Mouse (Mus musculus) inflammation-experienced regulatory T-cells, adult 6 months (primary cell): ENCODE results near the gene Zfp322a. TPM values are rescaled to one million over a fixed set of nuclear protein-coding genes. Genes with fewer than 3 reads are reported as not detected.
"Not testable (repeated sequence)": the region's sequence is repeated elsewhere in the genome, so short reads cannot be mapped to it uniquely, and the experiment has no call there.

Source experiments
- ATAC-seq: one replicate; pipeline ENCODE4 v1.8.0; 2017
- polyA plus RNA-seq, 3 experiments: library from polyadenylated mRNA; unstranded; fragments of 100-300 nt; shearing (Covaris generic); gene quantifications; one replicate each; pipeline ENCODE4 v1.2.1; 2017

The Zfp322a gene
- polyA plus RNA-seq, 3 experiments from 2014 or later, result 28.6 to 33.1 (median 30.2) TPM

DNA sequence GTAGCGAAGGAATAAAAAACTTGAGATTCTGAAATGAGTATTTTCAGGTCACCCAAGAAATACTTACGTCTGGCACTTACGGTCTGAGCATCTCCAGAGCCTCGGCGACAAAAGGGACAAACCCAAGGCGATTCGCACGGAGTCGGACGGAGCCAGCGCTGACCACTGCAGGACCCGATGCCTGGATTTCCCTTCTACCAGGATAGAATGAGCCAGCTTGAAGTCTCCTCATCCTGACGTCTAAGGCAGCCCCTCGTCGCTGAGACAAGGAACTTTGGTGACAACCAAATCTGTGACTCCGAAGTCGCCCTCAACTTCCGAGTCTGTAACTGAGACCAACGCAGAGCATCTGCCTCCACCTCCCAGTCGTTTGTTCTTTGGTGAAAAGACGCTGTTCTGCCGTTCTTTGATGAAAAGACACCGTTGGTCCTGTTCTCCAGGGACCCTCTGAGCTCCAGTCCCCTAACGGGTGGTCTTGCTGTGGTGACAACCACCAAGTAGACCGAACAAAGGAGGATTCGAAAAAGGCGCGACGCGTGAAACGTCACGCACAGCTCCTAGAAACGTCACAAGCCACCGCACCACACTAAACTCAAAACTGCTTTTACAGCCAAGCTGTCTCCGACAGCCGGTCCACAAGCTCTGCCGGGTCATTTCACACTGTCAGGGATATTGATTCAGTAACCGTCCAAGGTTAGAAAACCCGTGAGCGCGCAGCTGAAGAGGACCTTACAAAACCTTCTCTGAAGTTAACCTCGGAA, 55.9 kb downstream of the Zfp322a start:
- no peak for ATAC-seq

DNA sequence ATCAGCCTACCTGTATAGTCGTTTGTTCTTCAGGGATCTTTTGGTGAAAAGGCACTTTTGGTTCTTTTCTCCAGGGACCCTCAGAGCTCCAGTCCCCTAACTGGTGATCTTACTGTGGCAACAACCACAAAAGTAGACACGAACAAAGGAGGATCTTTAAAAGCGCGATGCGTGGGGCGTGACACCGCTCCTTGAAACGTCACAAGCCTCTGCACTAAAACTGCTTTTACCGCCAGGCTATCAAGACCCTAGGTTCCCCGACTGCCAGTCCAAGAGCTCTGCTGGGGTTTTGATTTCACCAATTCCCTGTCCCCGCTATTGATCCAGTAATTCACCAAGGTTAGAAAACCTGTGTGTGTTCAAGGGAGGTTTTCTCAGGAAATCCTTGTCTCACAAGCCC, 59.0 kb downstream of the Zfp322a start:
- ATAC-seq, result no peak

DNA sequence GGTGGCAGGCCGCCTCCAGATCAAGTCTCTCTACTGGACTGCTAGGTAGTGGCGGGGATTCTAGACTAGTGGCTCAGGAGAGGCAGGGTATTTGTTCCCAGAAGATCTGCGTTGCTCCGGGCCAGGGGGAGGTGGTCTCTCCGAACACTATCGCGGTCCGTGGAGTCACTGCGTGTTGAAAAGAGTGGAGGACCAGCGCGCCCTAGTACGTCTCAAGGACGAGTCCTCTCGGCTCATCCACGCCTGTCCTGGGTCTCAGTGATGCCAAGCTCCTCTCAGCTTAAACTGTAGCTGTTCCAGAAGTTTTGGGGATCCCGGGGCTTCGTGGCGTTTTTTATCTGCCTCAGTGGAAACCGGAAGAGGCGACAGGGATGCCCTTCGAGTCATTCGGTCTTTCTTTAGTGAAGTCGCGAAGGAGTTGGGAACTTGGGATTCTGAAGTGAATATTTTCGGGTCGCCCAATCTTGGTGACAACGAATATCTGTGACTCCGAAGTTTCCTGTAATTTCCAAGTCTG, 59.5 kb downstream of the Zfp322a start:
- no peak for ATAC-seq

DNA sequence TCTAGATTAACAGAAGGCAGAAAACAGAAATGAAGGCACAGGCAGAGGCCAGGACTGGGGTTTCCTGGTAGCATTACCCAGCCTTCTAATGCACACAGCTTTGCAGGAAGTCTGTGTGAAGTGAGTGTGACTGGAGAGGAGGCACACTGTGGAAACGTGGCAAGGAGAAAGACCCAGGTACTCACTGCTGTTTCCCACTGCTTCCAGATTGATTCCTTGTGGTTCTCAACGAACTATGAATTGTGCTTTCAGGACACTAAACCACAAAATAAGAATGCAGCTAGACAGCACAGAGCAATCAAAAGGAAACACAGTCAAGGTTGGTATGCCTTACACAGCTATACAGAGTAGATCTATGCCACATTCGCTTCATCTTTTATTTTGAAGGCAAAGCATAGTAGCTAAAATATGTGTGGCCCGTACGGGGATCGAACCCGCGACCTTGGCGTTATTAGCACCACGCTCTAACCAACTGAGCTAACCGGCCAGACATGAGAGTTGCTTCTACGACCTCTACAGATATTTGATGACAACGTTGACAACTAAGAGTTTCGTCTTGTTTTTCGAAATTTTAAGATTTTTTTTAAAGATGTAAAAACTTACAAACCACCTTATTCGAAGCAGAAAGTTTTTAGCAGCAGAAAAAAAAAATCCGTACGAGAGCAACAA, 60.2 kb downstream of the Zfp322a start:
- ATAC-seq, result not testable (repeated sequence)

DNA sequence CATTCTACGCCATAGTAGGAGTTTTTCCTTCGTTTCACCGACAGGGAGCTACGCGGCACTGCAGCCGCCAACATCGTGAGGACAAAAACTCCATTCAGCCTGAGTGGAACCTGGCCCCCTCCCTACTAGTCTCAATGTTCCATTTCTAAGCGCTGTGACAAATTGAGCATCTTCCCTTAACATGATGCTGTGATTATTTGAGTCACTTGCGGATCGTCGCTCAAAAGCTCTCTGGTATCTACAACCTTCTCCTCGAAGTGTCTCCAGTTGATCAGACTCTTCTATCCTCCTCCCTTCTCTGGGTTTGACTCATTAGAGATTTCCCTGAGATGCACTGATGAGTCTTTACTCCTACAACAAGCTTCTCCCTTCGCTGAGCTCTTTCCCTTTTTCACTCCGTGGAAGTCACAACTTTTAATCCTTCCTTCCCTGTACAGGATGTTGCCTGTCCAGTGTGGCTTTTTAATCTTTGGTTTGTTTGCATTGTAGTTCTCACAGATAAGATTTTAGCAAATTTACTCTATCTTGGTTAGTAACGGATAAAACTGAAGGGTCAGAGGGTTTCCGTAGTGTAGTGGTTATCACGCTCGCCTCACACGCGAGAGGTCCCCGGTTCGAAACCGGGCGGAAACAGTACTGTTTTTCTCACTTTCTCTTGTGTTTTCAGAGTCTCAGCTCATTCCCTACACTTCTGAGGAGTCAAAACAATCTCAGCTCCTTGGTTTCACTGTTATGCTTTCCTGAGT, 61.8 kb downstream of the Zfp322a start:
- ATAC-seq, result no peak

DNA sequence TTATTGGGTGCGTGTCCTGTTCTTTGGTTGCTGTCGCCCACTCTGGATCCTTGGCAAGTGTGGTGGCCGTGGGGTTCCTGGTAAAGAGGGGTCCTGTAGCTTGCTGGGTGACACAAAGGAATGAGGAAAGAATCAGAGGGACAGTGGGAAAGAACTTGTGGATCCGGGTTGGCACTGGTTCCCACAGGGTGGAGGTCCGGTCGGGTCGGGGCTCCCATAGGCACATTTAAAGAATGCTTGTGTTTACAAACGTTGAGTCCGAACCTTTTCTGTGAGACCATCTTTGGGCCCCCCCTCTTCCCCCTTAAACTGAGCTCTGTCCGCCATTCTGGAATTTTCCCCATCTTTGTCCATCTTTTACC, 62.3 kb downstream of the Zfp322a start:
- ATAC-seq, result no peak

Other genes with a start within 250 kb of the Zfp322a start
- under 1 TPM in 2 of 3 experiments, not detected in 1; 0.04 to 0.05 TPM for gene Vmn1r218, start 236.1 kb downstream of the Zfp322a start, polyA plus RNA-seq
- gene Vmn1r219, start 209.9 kb downstream of the Zfp322a start, polyA plus RNA-seq, result not detected
- not detected for gene Vmn1r220, start 181.2 kb downstream of the Zfp322a start, polyA plus RNA-seq
- not detected for gene Vmn1r221, start 155.1 kb downstream of the Zfp322a start, polyA plus RNA-seq
- not detected for gene Vmn1r222, start 133.3 kb downstream of the Zfp322a start, polyA plus RNA-seq
- gene Vmn1r223, start 122.1 kb downstream of the Zfp322a start, polyA plus RNA-seq, result not detected
- gene Abt1, start 54.7 kb upstream of the Zfp322a start, polyA plus RNA-seq, result 10 to 100 TPM; 11.3 to 13.4 (median 12.2) TPM
- gene Btn1a1, start 96.7 kb upstream of the Zfp322a start, polyA plus RNA-seq, result not detected
- not detected for gene Btn2a2, start 119.6 kb upstream of the Zfp322a start, polyA plus RNA-seq
- gene Hist1h4h, start 161.8 kb upstream of the Zfp322a start, polyA plus RNA-seq, result 1 to 10 TPM; 3.9 to 8.3 (median 7.0) TPM
- gene Hist1h2af, start 164.7 kb upstream of the Zfp322a start, polyA plus RNA-seq, result not detected
- gene Hist1h3g, start 166.2 kb upstream of the Zfp322a start, polyA plus RNA-seq, result 1 to 10 TPM in 1 of 3 experiments, not detected in 2; 1.5 TPM
- gene Hist1h2bh, start 174.2 kb upstream of the Zfp322a start, polyA plus RNA-seq, result under 1 TPM in 2 of 3 experiments, not detected in 1; 0.38 to 0.89 TPM
- gene Hist1h3f, start 174.8 kb upstream of the Zfp322a start, polyA plus RNA-seq, result 1 to 10 TPM in 1 of 3 experiments, under 1 TPM in 2; 0.73 to 1.5 (median 0.74) TPM
- 1 to 10 TPM in 1 of 3 experiments, not detected in 2; 3.2 TPM for gene Hist1h4f, start 182.4 kb upstream of the Zfp322a start, polyA plus RNA-seq
- gene Hist1h1d, start 184.1 kb upstream of the Zfp322a start, polyA plus RNA-seq, result under 1 TPM; 0.20 to 0.36 (median 0.34) TPM
- gene Hist1h3e, start 193.2 kb upstream of the Zfp322a start, polyA plus RNA-seq, result 1 to 10 TPM in 2 of 3 experiments, under 1 TPM in 1; 0.89 to 4.0 (median 4.0) TPM
- gene Hist1h2ae, start 202.0 kb upstream of the Zfp322a start, polyA plus RNA-seq, result 100 to 1,000 TPM in 1 of 3 experiments, 10 to 100 TPM in 1, 1 to 10 TPM in 1; 5.9 to 223 (median 14.6) TPM
- 10 to 100 TPM in 1 of 3 experiments, 1 to 10 TPM in 2; 2.4 to 13.2 (median 9.8) TPM for gene Hist1h2bg, start 202.2 kb upstream of the Zfp322a start, polyA plus RNA-seq
- not detected for gene Hist1h2bf, start 205.0 kb upstream of the Zfp322a start, polyA plus RNA-seq
- under 1 TPM in 1 of 3 experiments, not detected in 2; 0.99 TPM for gene Hist1h2ad, start 205.2 kb upstream of the Zfp322a start, polyA plus RNA-seq
- 1 to 10 TPM in 1 of 3 experiments, under 1 TPM in 1, not detected in 1; 0.56 to 1.3 TPM for gene Hist1h3d, start 206.6 kb upstream of the Zfp322a start, polyA plus RNA-seq
- 10 to 100 TPM; 20.7 to 55.4 (median 27.7) TPM for gene Hist1h4d, start 212.4 kb upstream of the Zfp322a start, polyA plus RNA-seq